Mouse (Mus musculus): ENCODE results near the gene Kif2c. TPM values are rescaled to one million over a fixed set of nuclear protein-coding genes. Genes with fewer than 3 reads are reported as not detected.
A peak's percentile ranks its signal among the peaks of the same experiment; 100 is the strongest.

Gene Kif2c
- total RNA-seq, 2 experiments from 2014 or later, result 0.26 to 0.47 TPM

- Histone ChIP-seq H3K27ac (peak overlapping the region; percentile 94), H3K4me3 (peak overlapping the region; percentile 84)
- TF ChIP-seq CTCF (conservative IDR thresholded peaks at IDR 0.05), result no peak
- no peak for DNase-seq (ENCODE audit: low spot score in 2 of 2)
Measured at GRCm38 (mm10) chr4:117156372-117156771, 26.1 kb downstream of the Kif2c start.

GRCm38 (mm10) chr4:117155792-117156355 is 26.6 kb downstream of the Kif2c start, which contains the start of gene Rps8:
Gene Rps8, minus strand, starts transcription at chr4:117156243.
- no peak for TF ChIP-seq CTCF (conservative IDR thresholded peaks at IDR 0.05)
- DNase-seq (ENCODE audit: low spot score in 2 of 2), result peak; percentile 87 to 88
- Histone ChIP-seq H3K4me3 (peak within 1 kb of the TSS; percentile 84), H3K27ac (peak within 1 kb of the TSS; percentile 94)

- peak in 1 of 2 experiments; percentile 24 for DNase-seq (ENCODE audit: low spot score in 2 of 2)
- H3K27ac ChIP-seq, result peak overlapping the region; percentile 94
- peak overlapping the region; percentile 84 for H3K4me3 ChIP-seq
- TF ChIP-seq CTCF (conservative IDR thresholded peaks at IDR 0.05), result no peak
Measured at GRCm38 (mm10) chr4:117155020-117155791, 27.2 kb downstream of the Kif2c start.

GRCm38 (mm10) chr4:117152714-117153113 is 29.7 kb downstream of the Kif2c start:
- DNase-seq (ENCODE audit: low spot score in 2 of 2), result no peak
- Histone ChIP-seq H3K27ac (no peak overlapping the region), H3K4me3 (no peak overlapping the region)
- TF ChIP-seq CTCF (conservative IDR thresholded peaks at IDR 0.05), result no peak

GRCm38 (mm10) chr4:117151416-117151815 is 31.0 kb downstream of the Kif2c start:
- Histone ChIP-seq H3K4me3 (no peak overlapping the region), H3K27ac (no peak overlapping the region)
- DNase-seq (ENCODE audit: low spot score in 2 of 2), result no peak
- TF ChIP-seq CTCF (conservative IDR thresholded peaks at IDR 0.05), result no peak

- TF ChIP-seq CTCF (conservative IDR thresholded peaks at IDR 0.05), result no peak
- H3K27ac ChIP-seq, result no peak overlapping the region
- no peak for DNase-seq (ENCODE audit: low spot score in 2 of 2)
- H3K4me3 ChIP-seq, result no peak overlapping the region
Measured at GRCm38 (mm10) chr4:117150212-117150733, 32.2 kb downstream of the Kif2c start.

- H3K4me3 ChIP-seq, result no peak overlapping the region
- no peak overlapping the region for H3K27ac ChIP-seq
- peak; percentile 41 for TF ChIP-seq CTCF (conservative IDR thresholded peaks at IDR 0.05)
- no peak for DNase-seq (ENCODE audit: low spot score in 2 of 2)
Measured at GRCm38 (mm10) chr4:117149291-117150211, 32.9 kb downstream of the Kif2c start.

GRCm38 (mm10) chr4:117148815-117149214 is 33.6 kb downstream of the Kif2c start:
- no peak for TF ChIP-seq CTCF (conservative IDR thresholded peaks at IDR 0.05)
- DNase-seq (ENCODE audit: low spot score in 2 of 2), result no peak
- no peak overlapping the region for H3K4me3 ChIP-seq
- H3K27ac ChIP-seq, result no peak overlapping the region

- no peak for DNase-seq (ENCODE audit: low spot score in 2 of 2)
- Histone ChIP-seq H3K4me3 (no peak overlapping the region), H3K27ac (no peak overlapping the region)
- no peak for TF ChIP-seq CTCF (conservative IDR thresholded peaks at IDR 0.05)
Measured at GRCm38 (mm10) chr4:117148047-117148713, 34.3 kb downstream of the Kif2c start.

- peak; percentile 69 to 91 for DNase-seq (ENCODE audit: low spot score in 2 of 2)
- TF ChIP-seq CTCF (conservative IDR thresholded peaks at IDR 0.05), result peak; percentile 98
- Histone ChIP-seq H3K4me3 (no peak overlapping the region), H3K27ac (no peak overlapping the region)
Measured at GRCm38 (mm10) chr4:117146176-117146575, 36.3 kb downstream of the Kif2c start.

GRCm38 (mm10) chr4:117145248-117145647 is 37.2 kb downstream of the Kif2c start:
- TF ChIP-seq CTCF (conservative IDR thresholded peaks at IDR 0.05), result no peak
- DNase-seq (ENCODE audit: low spot score in 2 of 2), result no peak
- H3K4me3 ChIP-seq, result no peak overlapping the region
- no peak overlapping the region for H3K27ac ChIP-seq

- DNase-seq (ENCODE audit: low spot score in 2 of 2), result no peak
- no peak for TF ChIP-seq CTCF (conservative IDR thresholded peaks at IDR 0.05)
- Histone ChIP-seq H3K27ac (no peak overlapping the region), H3K4me3 (no peak overlapping the region)
Measured at GRCm38 (mm10) chr4:117143023-117143422, 39.4 kb downstream of the Kif2c start.
